Mouse (Mus musculus) neural tube, embryonic 14.5 days (tissue): ENCODE results near the gene Gm39115. TPM values are rescaled to one million over a fixed set of nuclear protein-coding genes. Genes with fewer than 3 reads are reported as not detected.
"Not testable (repeated sequence)": the region's sequence is repeated elsewhere in the genome, so short reads cannot be mapped to it uniquely, and the experiment has no call there.

Experiments
- ATAC-seq: fragments of 200-750 bp; cut with Nextera tagmentation; 2 replicates; pipeline ENCODE4 v1.8.0; 2017; ENCODE audit warnings: low read depth, mild to moderate bottlenecking, moderate TSS enrichment, moderate library complexity
- H3K27ac ChIP-seq: fragments of 300-500 bp; sonication (generic); 2 replicates; pipeline ENCODE4 v1.5.1; 2014; ENCODE audit warnings: low read depth, mild to moderate bottlenecking, control low read depth, low read length, moderate library complexity, mixed read lengths
- H3K27me3 ChIP-seq: fragments of 300-500 bp; sonication (generic); 2 replicates; pipeline ENCODE4 v1.6.1; 2014; ENCODE audit warnings: low read length; ENCODE audit not compliant: control insufficient read depth, insufficient read depth
- H3K36me3 ChIP-seq: fragments of 300-500 bp; sonication (generic); 2 replicates; pipeline ENCODE4 v1.6.1; 2014; ENCODE audit warnings: low read length, mixed read lengths; ENCODE audit not compliant: control insufficient read depth, insufficient read depth
- H3K4me1 ChIP-seq: fragments of 300-500 bp; sonication (generic); 2 replicates; pipeline ENCODE4 v1.6.1; 2014; ENCODE audit warnings: low read length; ENCODE audit not compliant: control insufficient read depth, insufficient read depth
- H3K4me2 ChIP-seq: fragments of 300-500 bp; sonication (generic); 2 replicates; pipeline ENCODE4 v1.6.1; 2014; ENCODE audit warnings: mild to moderate bottlenecking, low read depth, low read length, control low read depth
- H3K4me3 ChIP-seq: fragments of 300-500 bp; sonication (generic); 2 replicates; pipeline ENCODE4 v1.5.1; 2014; ENCODE audit warnings: low read depth, low read length, control low read depth, mixed read lengths
- H3K9ac ChIP-seq: fragments of 300-500 bp; sonication (generic); replicated peaks from 2 replicates; pipeline ENCODE4 v1.6.1; 2014; ENCODE audit warnings: low read depth, mild to moderate bottlenecking, control low read depth, low read length, mixed read lengths
- H3K9me3 ChIP-seq: fragments of 300-500 bp; sonication (generic); 2 replicates; pipeline ENCODE4 v1.6.1; 2016; ENCODE audit warnings: low read length; ENCODE audit not compliant: control insufficient read depth
- WGBS: fragments of 180-500 bp; shearing (Covaris S2); extraction: QIAGEN DNeasy Blood & Tissue Kit; methylation state at CpG from one replicate; pipeline ENCODE4 v1.1.7; 2014; 5-methylcytosine and 5-hydroxymethylcytosine counted together
- polyA plus RNA-seq: library from polyadenylated mRNA; unstranded; fragments of >200 nt; fragmentation: Nextera tagmentation; extraction: Ambion mirVana; gene quantifications from 2 replicates; pipeline ENCODE4 v1.2.1, GENCODE M21; 2014

Gene Gm39115
- polyA plus RNA-seq, 1 experiment from 2014 or later = not detected

- H3K36me3 ChIP-seq = no peaks in the 10 kb centered on the region
These were observed 16.4 kb upstream of the Gm39115 start for GRCm38 (mm10) chr7:142152191-142152590.

DNA sequence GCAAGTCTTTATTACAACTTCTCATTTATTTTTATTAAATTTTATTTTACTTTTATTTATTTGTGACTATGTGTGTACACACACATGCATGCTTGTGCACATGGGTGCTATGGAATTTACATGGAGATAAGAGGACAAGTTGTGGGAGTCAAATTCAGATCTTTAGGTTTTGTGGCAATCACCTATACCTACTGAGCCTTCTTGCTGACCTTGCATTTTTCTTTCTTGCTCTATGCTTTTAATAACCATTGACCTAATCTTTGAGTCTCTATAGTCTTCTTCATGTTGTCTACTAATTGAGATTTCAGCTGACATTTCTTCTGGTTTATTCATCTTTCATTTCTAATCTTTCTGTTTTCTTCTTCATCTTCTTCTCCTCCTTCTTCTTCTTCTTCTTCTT, 12.8 kb upstream of the Gm39115 start:
- H3K36me3 ChIP-seq = no peaks in the 10 kb centered on the region
- H3K9ac ChIP-seq = no peak overlapping the region
- ATAC-seq = no peak
- H3K9me3 ChIP-seq = no peaks in the 10 kb centered on the region
- no peak overlapping the region for H3K4me2 ChIP-seq
- H3K27ac ChIP-seq = no peak overlapping the region
- no peaks in the 10 kb centered on the region for H3K27me3 ChIP-seq
- H3K4me3 ChIP-seq = no peak overlapping the region
- H3K4me1 ChIP-seq = no peaks in the 10 kb centered on the region

More at GRCm38 (mm10) chr7:142152191-142152590, 16.4 kb upstream of the Gm39115 start:
- Histone ChIP-seq H3K9ac (no peak overlapping the region), H3K27me3 (no peaks in the 10 kb centered on the region), H3K4me2 (no peak overlapping the region), H3K4me1 (no peaks in the 10 kb centered on the region), H3K4me3 (no peak overlapping the region), H3K9me3 (no peaks in the 10 kb centered on the region), H3K27ac (no peak overlapping the region)
- ATAC-seq = no peak
- 83% methylated on average over 4 of the region's 4 CpGs for WGBS

GRCm38 (mm10) chr7:142146033-142146432, 10.2 kb upstream of the Gm39115 start:
- WGBS = 15% methylated on average over 1 of the region's 1 CpGs

GRCm38 (mm10) chr7:142145413-142145940, 9.6 kb upstream of the Gm39115 start:
- no peaks in the 10 kb centered on the region for H3K9me3 ChIP-seq
- ATAC-seq = no peak
- H3K4me2 ChIP-seq = no peak overlapping the region
- no peaks in the 10 kb centered on the region for H3K27me3 ChIP-seq
- no peak overlapping the region for H3K27ac ChIP-seq
- H3K4me3 ChIP-seq = no peak overlapping the region
- no peaks in the 10 kb centered on the region for H3K4me1 ChIP-seq
- no peaks in the 10 kb centered on the region for H3K36me3 ChIP-seq
- no peak overlapping the region for H3K9ac ChIP-seq
- WGBS = 58% methylated on average over 4 of the region's 4 CpGs

More at GRCm38 (mm10) chr7:142146033-142146432, 10.2 kb upstream of the Gm39115 start:
- no peak overlapping the region for H3K27ac ChIP-seq
- no peak for ATAC-seq
- no peaks in the 10 kb centered on the region for H3K27me3 ChIP-seq
- no peaks in the 10 kb centered on the region for H3K9me3 ChIP-seq
- H3K9ac ChIP-seq = no peak overlapping the region
- H3K36me3 ChIP-seq = no peaks in the 10 kb centered on the region
- no peaks in the 10 kb centered on the region for H3K4me1 ChIP-seq
- no peak overlapping the region for H3K4me2 ChIP-seq
- H3K4me3 ChIP-seq = no peak overlapping the region

- Histone ChIP-seq H3K9ac (no peak within 1 kb of the TSS), H3K4me1 (no peaks in the 10 kb centered on the region), H3K9me3 (no peaks in the 10 kb centered on the region), H3K4me3 (no peak within 1 kb of the TSS), H3K4me2 (no peak within 1 kb of the TSS), H3K36me3 (no peaks in the 10 kb centered on the region), H3K27ac (no peak within 1 kb of the TSS), H3K27me3 (no peaks in the 10 kb centered on the region)
- 78% methylated on average over 1 of the region's 1 CpGs for whole genome bisulfite sequencing
- ATAC-seq = no peak
These were observed 8.7 kb upstream of the Gm39115 start, which contains the start of gene Gm45337 for GRCm38 (mm10) chr7:142144507-142144906. Gene Gm45337, minus strand, starts transcription at chr7:142144607.

DNA sequence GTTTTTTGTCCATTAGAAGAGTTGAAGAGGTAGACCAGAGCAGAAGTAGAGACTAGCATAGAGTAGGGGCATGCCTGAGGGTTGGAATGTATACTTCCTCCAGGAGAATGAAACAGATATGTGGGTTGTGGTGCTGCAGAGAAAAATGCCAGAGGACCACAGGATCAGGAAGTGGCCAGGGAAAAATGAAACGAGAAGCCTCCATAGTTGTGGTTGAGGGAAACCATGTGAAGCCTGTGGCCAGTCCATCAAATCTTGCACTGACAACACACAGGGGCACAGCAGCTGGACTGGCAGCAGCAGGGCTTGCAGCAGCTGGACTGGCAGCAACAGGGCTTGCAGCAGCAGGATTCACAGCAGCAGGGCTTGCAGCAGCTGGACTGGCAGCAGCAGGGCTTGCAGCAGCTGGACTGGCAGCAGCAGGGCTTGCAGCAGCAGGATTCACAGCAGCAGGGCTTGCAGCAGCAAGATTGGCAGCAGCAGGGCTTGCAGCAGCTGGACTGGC, 7.7 kb upstream of the Gm39115 start:
- not testable (repeated sequence) for H3K27ac ChIP-seq, H3K4me1 ChIP-seq, H3K27me3 ChIP-seq, H3K36me3 ChIP-seq, H3K4me2 ChIP-seq, H3K9ac ChIP-seq, ATAC-seq, H3K9me3 ChIP-seq, H3K4me3 ChIP-seq
- 74% methylated on average over 1 of the region's 1 CpGs for WGBS

DNA sequence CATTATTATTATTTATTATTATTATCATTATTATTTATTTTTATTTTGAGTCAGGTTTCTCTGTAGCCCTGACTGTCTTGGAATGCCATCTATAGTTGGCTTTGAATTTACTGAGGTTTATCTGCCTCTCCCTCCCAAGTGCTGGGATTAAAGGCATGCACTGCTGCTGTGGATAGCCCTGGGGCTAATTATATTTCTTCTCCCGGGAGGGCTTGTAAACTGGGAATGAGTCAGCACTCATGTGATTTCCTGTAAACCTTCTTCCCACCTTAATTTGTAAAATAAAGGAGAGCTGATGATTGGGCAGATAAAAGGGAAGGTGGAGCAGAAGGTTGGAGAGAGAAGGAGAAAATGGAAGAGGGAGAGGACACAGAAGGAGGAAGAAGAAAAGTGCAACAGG, 4.9 kb upstream of the Gm39115 start:
- no peak overlapping the region for H3K4me2 ChIP-seq
- H3K27ac ChIP-seq = no peak overlapping the region
- H3K9ac ChIP-seq = no peak overlapping the region
- H3K9me3 ChIP-seq = no peaks in the 10 kb centered on the region
- ATAC-seq = no peak
- no peaks in the 10 kb centered on the region for H3K4me1 ChIP-seq
- no peak overlapping the region for H3K4me3 ChIP-seq
- H3K36me3 ChIP-seq = no peaks in the 10 kb centered on the region
- WGBS = 12% methylated on average over 1 of the region's 1 CpGs
- H3K27me3 ChIP-seq = no peaks in the 10 kb centered on the region

- no peaks in the 10 kb centered on the region for H3K9me3 ChIP-seq
- no peak for ATAC-seq
- no peaks in the 10 kb centered on the region for H3K36me3 ChIP-seq
- H3K27me3 ChIP-seq = no peaks in the 10 kb centered on the region
- WGBS = 63% methylated on average over 4 of the region's 4 CpGs
- H3K27ac ChIP-seq = no peak overlapping the region
- no peak overlapping the region for H3K9ac ChIP-seq
- no peaks in the 10 kb centered on the region for H3K4me1 ChIP-seq
- H3K4me3 ChIP-seq = no peak overlapping the region
- H3K4me2 ChIP-seq = no peak overlapping the region
These were observed 1.4 kb downstream of the Gm39115 start for GRCm38 (mm10) chr7:142134206-142134995.

GRCm38 (mm10) chr7:142128843-142129242, 7.0 kb downstream of the Gm39115 start:
- Histone ChIP-seq H3K27me3 (no peaks in the 10 kb centered on the region), H3K4me2 (no peak overlapping the region), H3K9ac (no peak overlapping the region), H3K4me3 (no peak overlapping the region), H3K36me3 (no peaks in the 10 kb centered on the region), H3K27ac (no peak overlapping the region), H3K9me3 (no peaks in the 10 kb centered on the region), H3K4me1 (no peaks in the 10 kb centered on the region)
- 64% methylated on average over 4 of the region's 4 CpGs for WGBS
- ATAC-seq = no peak
